Mouse (Mus musculus) forebrain, embryonic 15.5 days (tissue): ENCODE measurements around the gene Pacrg. TPM values are rescaled to one million over a fixed set of nuclear protein-coding genes. Genes with fewer than 3 reads are reported as not detected.

Experiments
- ATAC-seq: fragments of 200-750 bp; cut with Nextera tagmentation; replicated peaks from 2 replicates; pipeline ENCODE4 v1.8.0; 2017; ENCODE audit warnings: mild to moderate bottlenecking, moderate TSS enrichment, moderate library complexity
- H3K27ac ChIP-seq: fragments of 300-500 bp; sonication (generic); replicated peaks from 2 replicates; pipeline ENCODE4 v1.5.1; 2015; ENCODE audit warnings: mild to moderate bottlenecking, inconsistent platforms
- H3K27me3 ChIP-seq: fragments of 300-500 bp; sonication (generic); 2 replicates; pipeline ENCODE4 v1.6.1; 2015; ENCODE audit warnings: inconsistent platforms
- H3K36me3 ChIP-seq: fragments of 300-500 bp; sonication (generic); 2 replicates; pipeline ENCODE4 v1.6.1; 2015; ENCODE audit warnings: mild to moderate bottlenecking, inconsistent platforms
- H3K4me1 ChIP-seq: fragments of 300-500 bp; sonication (generic); 2 replicates; pipeline ENCODE4 v1.6.1; 2015; ENCODE audit warnings: inconsistent platforms
- H3K4me2 ChIP-seq: fragments of 300-500 bp; sonication (generic); replicated peaks from 2 replicates; pipeline ENCODE4 v1.6.1; 2015; ENCODE audit warnings: mild to moderate bottlenecking, inconsistent platforms
- H3K4me3 ChIP-seq: fragments of 300-500 bp; sonication (generic); 2 replicates; pipeline ENCODE4 v1.5.1; 2015; ENCODE audit warnings: mild to moderate bottlenecking, inconsistent platforms
- H3K9ac ChIP-seq: fragments of 300-500 bp; sonication (generic); replicated peaks from 2 replicates; pipeline ENCODE4 v1.6.1; 2015; ENCODE audit warnings: mild to moderate bottlenecking, inconsistent platforms
- H3K9me3 ChIP-seq: fragments of 300-500 bp; sonication (generic); 2 replicates; pipeline ENCODE4 v1.6.1; 2016; ENCODE audit warnings: inconsistent platforms
- whole genome bisulfite sequencing: fragments of 180-500 bp; shearing (Covaris S2); methylation state at CpG from one replicate; pipeline ENCODE4 v1.1.7; 2015; ENCODE audit warnings: mixed read lengths; 5-methylcytosine and 5-hydroxymethylcytosine counted together
- polyA plus RNA-seq: library from polyadenylated mRNA; unstranded; fragments of >200 nt; fragmentation: Nextera tagmentation; extraction: Ambion mirVana; gene quantifications from 2 replicates; pipeline ENCODE4 v1.2.1, GENCODE M21; 2015

Pacrg gene
- polyA plus RNA-seq, result 6.2 and 9.7 TPM in 2 replicates

DNA sequence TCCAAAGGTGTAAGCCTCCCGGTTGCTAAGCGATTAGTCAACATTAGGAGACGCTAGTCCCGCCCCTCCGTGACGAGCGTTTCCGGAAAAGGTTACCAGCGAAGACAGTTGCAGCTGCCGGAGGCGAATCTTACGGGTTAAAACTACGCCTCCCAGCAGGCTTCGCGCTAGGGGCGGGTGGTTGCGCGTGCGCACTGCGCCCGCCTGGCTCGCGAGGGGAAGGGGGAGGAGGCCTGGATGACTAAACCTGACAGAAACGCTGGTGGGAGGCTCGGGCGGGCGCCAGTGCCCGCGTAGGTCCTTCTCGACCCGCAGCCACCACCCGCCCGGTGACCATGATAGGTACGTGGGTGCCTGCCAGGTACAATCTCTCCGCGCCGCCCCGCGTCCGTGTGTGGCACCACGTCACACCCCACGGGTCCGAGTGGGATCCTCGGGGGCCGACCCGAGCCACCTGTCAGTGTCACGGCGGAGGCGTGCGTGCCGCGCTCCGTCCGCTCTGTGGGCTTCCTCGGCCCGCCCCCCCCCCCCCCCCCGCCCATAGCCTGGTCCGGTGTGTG lies at the start of gene Pacrg, which contains the start of gene Prkn:
Pacrg (minus strand) TSS at position 164 of the 560 bp plus-strand sequence.
Prkn (plus strand) TSS at position 237 of the 560 bp plus-strand sequence.
- Histone ChIP-seq H3K4me3 (peak within 1 kb of the TSS; percentile 51), H3K27ac (peak within 1 kb of the TSS; percentile 41; the same call in 1 of the 2 replicates), H3K36me3 (no peaks in the 10 kb centered on the region), H3K4me2 (peak within 1 kb of the TSS; percentile 63), H3K4me1 (peaks cover 11% of the 10 kb centered on the region), H3K9ac (peak within 1 kb of the TSS; percentile 61), H3K27me3 (no peaks in the 10 kb centered on the region), H3K9me3 (no peaks in the 10 kb centered on the region)
- WGBS, result under 1% methylated on average over 49 of the region's 58 CpGs
- ATAC-seq, result peak; percentile 98

DNA sequence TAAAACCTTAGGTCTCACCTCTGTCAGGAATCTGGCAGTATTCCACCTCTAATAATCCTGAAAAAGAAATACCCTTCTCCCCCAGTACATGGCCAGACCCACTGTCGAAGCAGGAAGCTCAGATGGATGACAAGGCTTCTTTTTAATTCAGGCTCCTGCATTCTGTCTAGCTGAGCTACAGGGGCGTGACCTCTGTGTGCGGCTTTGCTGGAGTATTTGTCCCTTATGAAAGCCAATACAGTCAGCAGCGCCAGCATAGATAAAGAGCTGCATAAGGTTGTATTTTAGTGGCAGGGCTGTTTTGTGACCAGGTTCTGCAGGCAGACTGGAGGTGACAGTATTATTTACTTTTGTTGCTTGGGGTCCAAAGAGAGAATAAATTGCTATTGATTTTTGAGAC lies 47.8 kb upstream of the Pacrg start:
- ATAC-seq, result no peak
- Histone ChIP-seq H3K27me3 (no peaks in the 10 kb centered on the region), H3K4me2 (no peak overlapping the region), H3K4me3 (no peak overlapping the region), H3K36me3 (no peaks in the 10 kb centered on the region), H3K27ac (no peak overlapping the region), H3K4me1 (peaks cover 6% of the 10 kb centered on the region; the same call in 1 of the 2 replicates), H3K9me3 (no peaks in the 10 kb centered on the region), H3K9ac (no peak overlapping the region)
- WGBS, result 15% methylated on average over 4 of the region's 4 CpGs

DNA sequence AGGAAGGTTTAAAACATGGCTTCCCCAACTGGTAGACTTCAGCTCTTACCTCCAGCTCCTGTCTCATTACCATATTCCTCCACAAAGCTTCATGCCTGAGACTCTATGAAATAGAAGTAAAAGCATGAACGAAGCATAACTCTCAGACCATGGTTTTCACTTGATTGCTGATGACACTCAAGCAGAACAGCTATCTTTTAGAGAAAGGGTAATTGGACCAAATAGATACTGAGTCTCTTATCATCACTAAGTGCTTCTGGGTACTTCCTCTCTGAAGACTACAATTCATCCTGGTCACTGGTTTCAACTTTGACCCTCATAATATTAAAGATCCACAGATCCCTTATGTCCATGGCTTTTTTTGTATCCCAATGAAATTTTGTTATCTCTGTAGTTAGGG lies 42.1 kb upstream of the Pacrg start:
- Histone ChIP-seq H3K4me1 (no peaks in the 10 kb centered on the region), H3K4me3 (no peak overlapping the region), H3K9me3 (no peaks in the 10 kb centered on the region), H3K27me3 (no peaks in the 10 kb centered on the region), H3K9ac (no peak overlapping the region), H3K36me3 (no peaks in the 10 kb centered on the region), H3K27ac (no peak overlapping the region), H3K4me2 (no peak overlapping the region)
- 88% methylated on average over 1 of the region's 1 CpGs for WGBS
- ATAC-seq, result no peak

DNA sequence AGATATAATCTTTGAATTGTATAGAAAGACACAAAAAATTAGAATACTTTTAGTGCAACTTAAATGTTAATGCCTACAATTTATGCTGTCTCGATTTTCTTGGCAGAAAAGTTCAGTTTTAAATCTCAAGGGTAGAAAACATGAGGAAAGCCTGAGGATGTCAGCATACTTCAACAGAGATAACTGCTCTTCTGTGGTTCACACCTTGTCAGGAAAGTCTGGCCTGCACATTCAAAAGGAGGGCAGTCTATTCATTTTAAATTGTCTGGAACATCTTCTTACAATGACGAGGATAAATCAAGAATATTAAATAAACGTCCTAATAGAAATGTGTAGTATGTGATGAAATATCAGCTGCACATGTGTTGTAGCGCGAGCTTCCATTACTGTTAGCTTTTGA lies 38.9 kb upstream of the Pacrg start:
- H3K9me3 ChIP-seq, result no peaks in the 10 kb centered on the region
- no peak overlapping the region for H3K4me3 ChIP-seq
- no peaks in the 10 kb centered on the region for H3K4me1 ChIP-seq
- no peak for ATAC-seq
- H3K27ac ChIP-seq, result no peak overlapping the region
- H3K27me3 ChIP-seq, result no peaks in the 10 kb centered on the region
- no peak overlapping the region for H3K4me2 ChIP-seq
- no peak overlapping the region for H3K9ac ChIP-seq
- H3K36me3 ChIP-seq, result no peaks in the 10 kb centered on the region
- 84% methylated on average over 5 of the region's 5 CpGs for WGBS

DNA sequence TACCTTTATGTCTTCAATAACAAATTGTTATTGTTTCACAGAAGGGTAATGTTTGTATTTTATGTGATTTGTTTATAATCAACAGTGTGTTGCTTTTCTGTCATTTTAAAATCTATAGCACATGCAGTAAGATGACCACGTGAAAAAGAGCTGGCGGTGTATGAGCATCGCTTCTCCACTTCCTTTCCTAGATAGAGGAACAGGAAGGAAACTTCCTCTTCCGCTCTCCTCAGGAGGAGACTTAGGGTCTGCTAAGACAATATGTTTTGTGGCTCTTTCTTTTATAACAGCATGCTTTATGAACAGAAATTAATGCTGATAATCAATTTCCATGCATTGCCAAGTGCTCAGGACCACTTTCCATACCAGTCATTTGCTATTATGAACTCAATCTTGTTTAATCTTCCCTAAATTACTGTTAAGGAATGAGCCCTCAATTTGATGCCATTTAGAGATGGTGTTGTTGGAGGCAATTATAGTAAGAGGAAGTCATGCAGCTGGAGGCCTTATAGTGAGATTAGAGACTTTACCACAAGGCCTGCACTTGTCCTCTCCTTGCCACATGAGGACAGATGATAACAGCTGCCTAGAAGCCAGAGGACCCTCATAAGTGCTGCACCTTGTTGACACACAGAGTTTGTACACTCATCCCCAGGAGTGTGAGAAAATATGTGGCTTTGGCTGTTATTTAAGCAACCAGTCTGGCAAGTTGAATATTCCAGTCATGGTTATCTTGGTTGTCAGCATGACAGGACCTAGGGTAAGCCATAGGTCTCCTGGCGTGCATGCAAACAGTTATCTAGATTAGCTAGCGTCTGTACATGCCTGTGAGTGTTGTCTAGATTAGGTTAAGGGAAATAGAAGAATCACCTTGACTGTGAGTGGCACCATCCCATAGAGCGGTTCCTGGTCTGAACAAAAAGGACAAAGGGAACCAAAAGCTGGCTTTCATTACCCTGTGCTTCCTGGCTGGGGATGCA lies 34.4 kb upstream of the Pacrg start:
- Histone ChIP-seq H3K27ac (no peak overlapping the region), H3K4me2 (no peak overlapping the region), H3K4me3 (no peak overlapping the region), H3K27me3 (no peaks in the 10 kb centered on the region), H3K4me1 (no peaks in the 10 kb centered on the region), H3K9me3 (no peaks in the 10 kb centered on the region), H3K36me3 (no peaks in the 10 kb centered on the region), H3K9ac (no peak overlapping the region)
- ATAC-seq, result no peak
- WGBS, result 91% methylated on average over 7 of the region's 7 CpGs

DNA sequence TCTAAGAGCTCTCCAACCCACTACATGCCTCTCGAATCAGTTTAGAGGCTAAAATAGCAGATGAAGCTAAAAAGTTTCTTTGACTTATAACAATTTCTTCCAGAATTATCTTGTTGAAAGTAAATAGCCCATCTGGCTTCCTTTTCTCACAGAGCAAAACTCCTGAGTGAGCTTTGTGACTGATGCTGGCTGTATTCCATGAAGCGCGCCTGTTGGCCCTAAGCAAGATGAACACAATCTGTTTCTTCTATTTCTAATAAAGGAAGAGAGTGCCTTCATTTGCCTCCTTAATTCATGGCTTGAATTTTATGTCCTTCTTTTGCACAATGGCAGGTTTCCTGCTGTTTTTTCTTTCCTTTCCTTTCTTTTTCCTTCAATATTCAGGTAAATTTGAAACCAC lies 14.1 kb upstream of the Pacrg start:
- Histone ChIP-seq H3K9me3 (no peaks in the 10 kb centered on the region), H3K4me1 (peaks cover 12% of the 10 kb centered on the region; the same call in 1 of the 2 replicates), H3K27ac (no peak overlapping the region), H3K36me3 (no peaks in the 10 kb centered on the region), H3K4me3 (no peak overlapping the region), H3K4me2 (no peak overlapping the region), H3K27me3 (no peaks in the 10 kb centered on the region), H3K9ac (no peak overlapping the region)
- ATAC-seq, result no peak
- 72% methylated on average over 3 of the region's 3 CpGs for WGBS

DNA sequence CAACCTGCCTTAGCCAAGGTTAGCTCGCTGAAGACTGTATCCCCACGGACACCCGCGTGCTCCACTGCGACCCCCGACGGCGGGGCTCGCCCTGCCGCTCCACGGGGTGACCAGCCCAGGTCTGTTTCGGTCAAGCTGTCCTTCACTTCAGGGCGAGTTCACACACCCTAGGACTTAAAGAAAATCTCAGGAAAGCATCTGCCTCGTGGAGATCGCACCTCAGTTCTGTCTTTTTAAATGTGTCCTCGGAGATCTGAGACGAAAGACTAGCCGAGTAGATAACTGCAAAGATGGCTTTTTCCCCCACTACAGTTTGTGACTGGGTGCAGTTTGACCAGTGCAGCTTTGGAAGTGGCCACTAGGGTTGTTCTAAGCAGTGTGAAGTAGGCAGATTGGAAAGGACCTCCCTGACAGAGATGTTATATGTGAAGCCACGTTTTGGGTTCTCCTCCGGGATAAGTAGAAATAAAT lies 655 bp upstream of the Pacrg start:
- H3K36me3 ChIP-seq, result no peaks in the 10 kb centered on the region
- peaks cover 11% of the 10 kb centered on the region for H3K4me1 ChIP-seq
- peak; percentile 38 for ATAC-seq
- H3K9ac ChIP-seq, result peak overlapping the region; percentile 61
- peak overlapping the region; percentile 51 for H3K4me3 ChIP-seq
- 2% methylated on average over 20 of the region's 20 CpGs for WGBS
- H3K27ac ChIP-seq, result no peak overlapping the region
- H3K9me3 ChIP-seq, result no peaks in the 10 kb centered on the region
- no peaks in the 10 kb centered on the region for H3K27me3 ChIP-seq
- H3K4me2 ChIP-seq, result peak overlapping the region; percentile 63

DNA sequence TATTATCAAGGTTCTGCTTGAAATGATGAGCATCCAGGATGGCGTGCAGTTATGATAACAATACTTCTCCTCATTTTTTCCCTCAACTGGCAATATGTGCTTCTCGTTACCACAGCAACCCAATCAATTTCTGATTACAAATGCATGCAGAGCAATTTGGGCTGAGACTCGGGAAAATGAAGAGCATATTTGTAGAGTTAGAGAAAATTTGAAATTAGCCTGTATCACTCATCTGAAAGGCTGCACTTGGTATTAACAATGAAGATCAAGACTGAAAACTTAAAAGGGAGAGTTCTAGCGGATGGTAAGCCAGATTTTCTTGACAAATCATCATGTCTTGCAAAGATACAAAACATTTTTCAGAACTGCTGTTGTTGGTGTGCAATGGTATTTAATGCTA lies 21.1 kb downstream of the Pacrg start:
- 68% methylated on average over 4 of the region's 4 CpGs for WGBS
- Histone ChIP-seq H3K36me3 (no peaks in the 10 kb centered on the region), H3K4me2 (no peak overlapping the region), H3K4me1 (no peaks in the 10 kb centered on the region), H3K27me3 (no peaks in the 10 kb centered on the region), H3K9ac (no peak overlapping the region), H3K27ac (no peak overlapping the region), H3K9me3 (no peaks in the 10 kb centered on the region), H3K4me3 (no peak overlapping the region)
- ATAC-seq, result no peak

DNA sequence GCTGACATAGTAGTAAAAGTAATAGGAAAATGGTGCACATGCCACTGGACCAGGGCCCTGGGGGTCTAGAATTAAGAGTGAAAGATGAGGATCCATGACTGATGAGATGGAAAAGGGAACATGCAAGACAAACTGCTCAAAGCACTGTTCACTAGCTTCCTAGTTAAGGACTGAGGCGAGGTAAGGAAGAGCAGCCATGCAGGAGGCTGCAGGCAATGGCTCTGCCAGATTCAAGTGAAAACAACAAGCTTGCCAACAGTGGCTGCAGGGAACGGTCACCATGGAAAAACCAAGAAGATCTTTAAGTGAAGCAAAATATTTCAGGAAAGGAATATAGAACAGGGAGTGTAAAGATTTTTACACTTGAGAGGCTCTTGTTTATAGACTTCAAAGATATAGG lies 31.5 kb downstream of the Pacrg start:
- H3K9me3 ChIP-seq, result no peaks in the 10 kb centered on the region
- H3K4me3 ChIP-seq, result no peak overlapping the region
- no peak overlapping the region for H3K4me2 ChIP-seq
- H3K27ac ChIP-seq, result no peak overlapping the region
- peaks cover 8% of the 10 kb centered on the region for H3K4me1 ChIP-seq
- H3K9ac ChIP-seq, result no peak overlapping the region
- WGBS, result 51% methylated on average over 2 of the region's 2 CpGs
- H3K27me3 ChIP-seq, result no peaks in the 10 kb centered on the region
- no peak for ATAC-seq
- H3K36me3 ChIP-seq, result no peaks in the 10 kb centered on the region

DNA sequence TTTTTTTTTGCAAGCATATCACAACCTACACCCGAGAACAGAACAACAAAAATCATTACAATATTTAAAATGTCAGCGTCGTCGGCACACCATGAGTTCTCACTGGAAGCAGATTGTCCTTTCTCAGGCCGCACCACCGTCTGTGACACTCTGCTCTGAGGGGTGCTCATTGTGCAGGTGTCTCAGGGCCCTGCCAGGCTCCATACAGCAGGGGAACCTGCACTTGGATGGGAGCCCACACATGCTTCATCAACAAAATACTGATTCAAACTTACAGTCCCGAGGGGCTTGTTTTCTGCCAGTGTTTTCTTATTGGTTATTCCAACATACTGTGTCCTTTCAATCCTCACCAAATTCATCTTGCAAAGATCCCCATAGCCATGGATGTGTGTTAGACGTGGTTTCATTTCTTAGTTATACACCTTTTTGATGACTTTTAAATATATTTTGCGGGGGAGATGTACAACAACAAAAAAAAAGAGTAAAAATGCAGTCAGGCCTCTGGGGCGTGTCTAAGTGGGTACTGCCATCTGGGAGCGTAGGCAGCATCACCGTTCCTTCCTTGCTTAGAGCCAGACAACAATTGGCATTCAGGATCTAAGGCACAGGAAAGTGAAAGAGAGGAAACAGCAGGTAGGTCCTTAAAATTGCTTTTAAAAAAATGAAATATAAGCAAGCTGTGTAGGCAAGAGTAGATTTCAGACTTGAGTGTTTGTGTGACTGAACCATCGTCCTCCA lies 32.7 kb downstream of the Pacrg start:
- WGBS, result 48% methylated on average over 13 of the region's 13 CpGs
- no peaks in the 10 kb centered on the region for H3K36me3 ChIP-seq
- H3K4me2 ChIP-seq, result no peak overlapping the region
- peak overlapping the region; percentile 37; the same call in 1 of the 2 replicates for H3K27ac ChIP-seq
- peaks cover 8% of the 10 kb centered on the region for H3K4me1 ChIP-seq
- no peaks in the 10 kb centered on the region for H3K9me3 ChIP-seq
- H3K27me3 ChIP-seq, result no peaks in the 10 kb centered on the region
- H3K4me3 ChIP-seq, result no peak overlapping the region
- no peak overlapping the region for H3K9ac ChIP-seq
- peak; percentile 48; the same call in 1 of the 2 replicates for ATAC-seq

DNA sequence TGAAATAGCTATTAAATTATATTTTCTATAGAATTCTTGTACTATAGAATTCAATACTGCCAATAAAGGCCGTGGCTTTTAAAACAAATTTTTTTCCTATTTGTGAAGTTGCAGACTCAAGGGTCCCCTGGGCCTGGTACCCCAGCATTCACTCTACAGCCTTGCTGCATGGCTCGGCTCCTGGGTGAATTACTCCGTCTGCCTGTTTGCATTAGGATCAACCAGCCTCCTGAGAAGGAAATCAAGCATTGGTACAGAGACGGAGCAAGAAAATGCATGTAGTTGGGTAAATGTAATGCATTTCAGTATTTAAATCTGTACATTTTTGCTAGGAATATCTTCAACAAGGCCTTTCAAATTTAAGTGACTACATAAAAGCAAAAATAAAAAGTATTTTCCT lies 33.4 kb downstream of the Pacrg start:
- Histone ChIP-seq H3K9me3 (no peaks in the 10 kb centered on the region), H3K9ac (no peak overlapping the region), H3K4me3 (no peak overlapping the region), H3K36me3 (no peaks in the 10 kb centered on the region), H3K4me1 (peaks cover 8% of the 10 kb centered on the region), H3K27me3 (no peaks in the 10 kb centered on the region), H3K4me2 (no peak overlapping the region), H3K27ac (no peak overlapping the region)
- WGBS, result 83% methylated on average over 4 of the region's 4 CpGs
- no peak for ATAC-seq

DNA sequence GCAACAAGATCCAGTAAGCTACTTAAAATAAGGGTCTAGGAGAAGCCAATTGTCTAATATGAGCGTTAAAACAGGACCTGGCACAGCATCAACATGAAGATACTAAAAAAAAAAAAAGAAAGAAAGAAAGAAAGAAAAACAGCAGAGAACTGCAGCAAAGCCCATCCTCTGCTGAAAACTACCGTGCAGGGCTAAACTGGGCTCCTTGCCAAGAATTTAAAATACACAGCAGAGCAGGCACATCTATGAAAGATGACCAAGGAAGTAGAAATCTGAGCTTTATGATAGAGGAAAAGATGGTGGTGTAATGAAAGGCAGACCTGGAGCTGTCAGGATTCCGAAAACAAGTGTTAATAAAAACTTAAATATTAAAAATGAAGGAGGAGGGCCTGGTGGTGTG lies 48.5 kb downstream of the Pacrg start:
- Histone ChIP-seq H3K36me3 (no peaks in the 10 kb centered on the region), H3K9ac (no peak overlapping the region), H3K27ac (no peak overlapping the region), H3K27me3 (no peaks in the 10 kb centered on the region), H3K4me2 (no peak overlapping the region), H3K4me1 (peaks cover 7% of the 10 kb centered on the region), H3K4me3 (no peak overlapping the region), H3K9me3 (no peaks in the 10 kb centered on the region)
- WGBS, result 31% methylated on average over 3 of the region's 3 CpGs
- no peak for ATAC-seq
